Mouse (Mus musculus): ENCODE measurements around the gene Fbxw8.

The Fbxw8 gene

GRCm38 (mm10) chr5:118108124-118108793, 47.0 kb downstream of the Fbxw8 start:
- DNase-seq (ENCODE audit: low spot score in 2 of 2), result no peak

- DNase-seq (ENCODE audit: low spot score in 2 of 2), result no peak
Observed at GRCm38 (mm10) chr5:118106667-118107066, 48.6 kb downstream of the Fbxw8 start.

- DNase-seq (ENCODE audit: low spot score in 2 of 2), result no peak
Observed at GRCm38 (mm10) chr5:118105536-118105935, 49.7 kb downstream of the Fbxw8 start.

- DNase-seq (ENCODE audit: low spot score in 2 of 2), result no peak
Observed at GRCm38 (mm10) chr5:118099870-118100478, 55.3 kb downstream of the Fbxw8 start.

GRCm38 (mm10) chr5:118099069-118099869, 56.0 kb downstream of the Fbxw8 start:
- DNase-seq (ENCODE audit: low spot score in 2 of 2), result no peak

GRCm38 (mm10) chr5:118096317-118096716, 58.9 kb downstream of the Fbxw8 start:
- DNase-seq (ENCODE audit: low spot score in 2 of 2), result no peak

- no peak for DNase-seq (ENCODE audit: low spot score in 2 of 2)
Observed at GRCm38 (mm10) chr5:118095849-118096248, 59.4 kb downstream of the Fbxw8 start.

GRCm38 (mm10) chr5:118095433-118095832, 59.8 kb downstream of the Fbxw8 start:
- no peak for DNase-seq (ENCODE audit: low spot score in 2 of 2)

GRCm38 (mm10) chr5:118093321-118094035, 61.8 kb downstream of the Fbxw8 start:
- no peak for DNase-seq (ENCODE audit: low spot score in 2 of 2)

GRCm38 (mm10) chr5:118090837-118091236, 64.4 kb downstream of the Fbxw8 start:
- DNase-seq (ENCODE audit: low spot score in 2 of 2), result no peak

GRCm38 (mm10) chr5:118090101-118090500, 65.2 kb downstream of the Fbxw8 start:
- DNase-seq (ENCODE audit: low spot score in 2 of 2), result no peak

GRCm38 (mm10) chr5:118089102-118089501, 66.2 kb downstream of the Fbxw8 start:
- DNase-seq (ENCODE audit: low spot score in 2 of 2), result no peak

GRCm38 (mm10) chr5:118086956-118087355, 68.3 kb downstream of the Fbxw8 start:
- DNase-seq (ENCODE audit: low spot score in 2 of 2), result no peak

GRCm38 (mm10) chr5:118085313-118085712, 70.0 kb downstream of the Fbxw8 start:
- DNase-seq (ENCODE audit: low spot score in 2 of 2), result no peak

- DNase-seq (ENCODE audit: low spot score in 2 of 2), result no peak
Observed at GRCm38 (mm10) chr5:118084171-118084727, 71.0 kb downstream of the Fbxw8 start.

- DNase-seq (ENCODE audit: low spot score in 2 of 2), result no peak
Observed at GRCm38 (mm10) chr5:118083060-118083638, 72.1 kb downstream of the Fbxw8 start.

GRCm38 (mm10) chr5:118081996-118082395, 73.3 kb downstream of the Fbxw8 start:
- no peak for DNase-seq (ENCODE audit: low spot score in 2 of 2)

GRCm38 (mm10) chr5:118081374-118081949, 73.8 kb downstream of the Fbxw8 start:
- no peak for DNase-seq (ENCODE audit: low spot score in 2 of 2)

GRCm38 (mm10) chr5:118079839-118080250, 75.4 kb downstream of the Fbxw8 start:
- no peak for DNase-seq (ENCODE audit: low spot score in 2 of 2)

GRCm38 (mm10) chr5:118079354-118079753, 75.9 kb downstream of the Fbxw8 start:
- DNase-seq (ENCODE audit: low spot score in 2 of 2), result no peak

- no peak for DNase-seq (ENCODE audit: low spot score in 2 of 2)
Observed at GRCm38 (mm10) chr5:118078550-118078949, 76.7 kb downstream of the Fbxw8 start.
